Mouse (Mus musculus): ENCODE measurements around the gene Ofd1. TPM values are rescaled to one million over a fixed set of nuclear protein-coding genes. Genes with fewer than 3 reads are reported as not detected.

The Ofd1 gene
- total RNA-seq (2017), result 9.7 to 16.6 TPM (median 15.2 TPM) in 3 replicates

GRCm38 (mm10) chrX:166440616-166441063, at the start of gene Ofd1:
Ofd1 (minus strand) TSS chrX:166440704.
- ATAC-seq (replicated peaks; ENCODE audit: insufficient number of reproducible peaks, low FRiP score, low TSS enrichment, poor library complexity, severe bottlenecking), result peak; percentile 96

GRCm38 (mm10) chrX:166479365-166479983, 39.0 kb upstream of the Ofd1 start, which contains the start of gene Rab9:
Rab9 (minus strand) TSS chrX:166479867.
- ATAC-seq (replicated peaks; ENCODE audit: insufficient number of reproducible peaks, low FRiP score, low TSS enrichment, poor library complexity, severe bottlenecking), result peak; percentile 97

DNA sequence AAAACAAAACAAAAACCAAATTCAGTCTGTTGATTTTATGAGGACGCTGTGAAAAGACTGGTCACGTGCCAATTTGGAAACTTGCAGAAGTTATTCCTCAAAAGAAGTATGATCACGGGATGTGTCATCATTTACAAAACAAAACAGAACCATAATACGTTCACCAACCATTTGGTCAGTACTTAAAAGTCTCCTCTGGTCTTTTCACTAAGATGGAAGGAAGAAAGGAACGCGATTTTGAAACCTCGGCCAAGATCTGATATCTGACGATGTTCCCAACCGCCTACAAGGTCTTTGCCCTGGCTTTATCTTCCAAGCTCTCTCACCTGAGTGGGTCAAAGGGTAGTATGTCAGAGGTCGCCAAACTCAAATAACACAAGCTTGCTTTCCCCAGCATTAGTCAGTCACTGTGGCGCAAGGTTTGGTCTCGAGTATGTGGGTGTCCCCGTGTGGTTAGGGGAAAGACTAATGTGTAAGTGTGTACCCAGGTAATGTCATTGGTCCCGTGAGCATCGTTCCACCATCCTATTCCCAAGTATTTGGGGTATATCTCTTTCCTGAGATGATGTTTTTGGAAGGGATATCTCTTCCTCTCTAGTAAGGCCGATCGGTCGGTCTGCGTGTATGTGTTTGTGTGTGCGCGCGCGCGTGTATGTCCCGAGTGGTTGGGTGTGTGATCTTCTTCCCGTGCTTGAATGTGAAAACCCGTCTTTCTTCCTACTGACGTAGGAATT, 38.3 kb upstream of the Ofd1 start:
- ATAC-seq (replicated peaks; ENCODE audit: insufficient number of reproducible peaks, low FRiP score, low TSS enrichment, poor library complexity, severe bottlenecking), result peak; percentile 23

DNA sequence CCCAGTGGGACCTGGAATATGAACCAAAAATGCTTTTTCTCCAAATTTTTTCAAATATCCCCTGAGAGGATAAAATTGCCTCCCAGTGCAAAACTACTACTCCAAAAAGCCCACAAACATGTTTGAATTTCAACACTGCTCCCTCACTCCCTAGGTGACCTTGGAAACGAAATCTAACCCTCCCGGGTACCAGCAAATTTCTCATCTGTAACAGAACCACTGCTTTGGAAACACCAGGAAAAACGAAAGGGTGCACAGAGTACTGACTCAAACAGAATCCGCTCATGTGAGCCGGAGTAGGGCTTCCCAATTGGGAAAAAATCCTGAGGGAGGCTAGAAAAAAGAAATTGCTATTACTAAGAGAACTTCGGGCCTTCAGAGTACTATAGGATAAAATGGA, 36.9 kb upstream of the Ofd1 start:
- no peak for ATAC-seq (replicated peaks; ENCODE audit: insufficient number of reproducible peaks, low FRiP score, low TSS enrichment, poor library complexity, severe bottlenecking)

DNA sequence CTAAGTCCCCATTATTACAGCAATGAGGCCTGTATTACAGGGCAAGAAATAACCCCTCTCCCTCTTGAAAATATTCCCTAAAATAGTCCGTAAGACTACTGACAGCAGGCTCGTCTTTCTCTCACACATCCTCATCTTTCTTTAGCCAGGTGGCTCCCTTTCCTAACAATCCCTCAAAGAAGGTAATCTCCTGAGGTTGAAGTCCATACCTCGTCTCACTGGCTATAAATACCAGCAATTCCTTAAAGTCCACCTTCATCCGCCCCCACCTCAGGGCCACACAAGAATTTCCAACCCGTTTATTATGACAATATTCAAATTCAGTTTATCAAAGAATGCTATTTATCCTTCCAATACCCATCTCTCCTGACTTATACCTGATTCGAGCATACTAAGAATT, 32.1 kb upstream of the Ofd1 start:
- ATAC-seq (replicated peaks; ENCODE audit: insufficient number of reproducible peaks, low FRiP score, low TSS enrichment, poor library complexity, severe bottlenecking), result no peak

DNA sequence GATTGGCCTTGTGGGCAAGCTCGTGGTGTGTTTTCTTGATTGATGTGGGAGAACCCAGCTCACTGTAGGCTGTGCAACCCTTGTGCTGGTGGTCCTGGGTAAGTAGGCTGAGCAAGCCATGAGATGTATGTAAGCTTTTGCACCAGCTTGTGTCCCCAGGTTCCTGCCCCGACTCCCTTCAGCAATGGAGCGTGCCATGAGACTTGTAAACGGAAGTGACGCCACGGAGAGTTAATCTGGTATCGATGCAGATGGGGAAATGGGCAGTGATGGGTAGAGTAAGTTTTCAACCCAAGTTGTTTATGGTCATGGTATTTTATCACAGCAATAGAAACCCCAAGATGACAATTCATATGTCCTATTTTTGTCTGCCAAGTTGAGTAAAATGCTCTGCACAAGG, 27.8 kb upstream of the Ofd1 start:
- no peak for ATAC-seq (replicated peaks; ENCODE audit: insufficient number of reproducible peaks, low FRiP score, low TSS enrichment, poor library complexity, severe bottlenecking)

GRCm38 (mm10) chrX:166455525-166455924, 15.0 kb upstream of the Ofd1 start:
- ATAC-seq (replicated peaks; ENCODE audit: insufficient number of reproducible peaks, low FRiP score, low TSS enrichment, poor library complexity, severe bottlenecking), result no peak

DNA sequence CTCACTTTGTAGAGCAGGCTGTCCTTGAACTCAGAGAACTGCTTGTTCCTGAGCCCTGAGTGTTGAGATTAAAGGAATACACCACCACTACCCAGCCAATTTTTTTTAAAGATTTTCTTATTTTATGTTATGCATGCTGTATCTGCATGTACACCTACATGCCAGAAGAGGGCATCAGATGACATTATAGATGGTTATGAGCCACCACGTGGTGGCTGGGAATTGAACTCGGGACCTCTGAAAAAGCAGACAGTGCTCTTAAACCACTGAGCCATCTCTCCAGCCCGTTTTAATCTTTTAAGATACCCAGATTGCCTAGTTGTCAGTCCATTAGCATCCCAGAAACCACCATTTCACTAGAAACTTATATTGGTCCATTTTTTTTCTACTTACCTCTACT, 13.8 kb upstream of the Ofd1 start:
- ATAC-seq (replicated peaks; ENCODE audit: insufficient number of reproducible peaks, low FRiP score, low TSS enrichment, poor library complexity, severe bottlenecking), result no peak

DNA sequence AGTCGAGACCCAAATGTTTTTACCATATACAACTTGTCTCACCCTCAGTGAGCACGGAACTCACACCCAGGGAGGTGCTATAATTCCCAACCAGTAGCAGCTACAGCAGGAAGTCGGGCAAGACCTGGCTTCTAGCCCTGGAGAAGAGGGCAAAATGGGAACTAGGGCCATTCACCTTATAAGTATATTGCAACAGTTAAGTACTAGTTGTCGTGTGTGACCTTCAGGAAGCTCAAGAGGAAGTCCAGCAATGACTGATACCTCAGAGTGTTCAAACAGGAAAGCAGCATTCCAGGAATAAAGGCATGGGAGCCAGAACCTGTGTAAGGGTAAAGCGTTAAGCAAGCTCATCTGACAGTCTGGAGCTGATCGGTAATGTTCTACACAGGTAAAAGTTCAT, 13.0 kb upstream of the Ofd1 start:
- ATAC-seq (replicated peaks; ENCODE audit: insufficient number of reproducible peaks, low FRiP score, low TSS enrichment, poor library complexity, severe bottlenecking), result no peak

DNA sequence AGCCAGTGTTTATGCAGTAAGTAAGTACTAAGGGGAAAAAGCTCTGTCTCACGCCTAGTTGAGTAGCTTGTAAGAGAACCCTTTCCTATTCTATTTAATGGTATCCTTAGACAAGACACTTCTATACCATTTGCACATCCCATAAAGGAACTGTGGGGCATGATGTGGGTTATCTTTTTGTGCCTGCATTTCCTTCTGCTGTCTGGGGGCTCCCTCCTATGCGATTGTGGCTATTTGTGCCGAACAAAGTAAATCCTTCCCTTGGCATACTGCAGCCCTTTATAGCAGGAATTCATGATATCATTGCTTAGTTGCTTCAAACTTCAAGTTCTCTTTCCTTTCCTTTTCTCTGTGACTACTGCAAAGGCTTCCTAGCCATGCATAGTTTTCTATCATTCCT, 4.0 kb upstream of the Ofd1 start:
- no peak for ATAC-seq (replicated peaks; ENCODE audit: insufficient number of reproducible peaks, low FRiP score, low TSS enrichment, poor library complexity, severe bottlenecking)

GRCm38 (mm10) chrX:166440036-166440615, 378 bp downstream of the Ofd1 start, which contains the start of gene Trappc2:
Trappc2 (plus strand) TSS chrX:166440574.
- ATAC-seq (replicated peaks; ENCODE audit: insufficient number of reproducible peaks, low FRiP score, low TSS enrichment, poor library complexity, severe bottlenecking), result no peak

DNA sequence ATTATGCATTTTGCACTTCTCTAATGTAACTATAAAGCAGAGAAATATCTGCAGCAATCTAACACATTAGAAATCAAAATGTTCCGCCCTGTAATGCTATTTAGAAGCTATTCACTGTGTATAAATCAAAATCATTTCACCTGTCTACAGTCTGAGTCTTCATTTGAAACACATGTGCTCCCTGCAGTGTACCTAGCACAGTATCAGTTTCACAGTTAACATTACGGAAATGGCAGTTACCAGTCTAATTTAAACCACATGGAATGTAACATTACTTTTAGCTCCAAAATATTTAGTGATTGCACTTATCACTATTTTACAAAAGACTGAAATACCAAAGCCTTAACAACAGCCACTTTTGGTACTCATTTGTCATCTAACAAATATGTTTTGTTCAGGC, 5.7 kb downstream of the Ofd1 start:
- no peak for ATAC-seq (replicated peaks; ENCODE audit: insufficient number of reproducible peaks, low FRiP score, low TSS enrichment, poor library complexity, severe bottlenecking)

- no peak for ATAC-seq (replicated peaks; ENCODE audit: insufficient number of reproducible peaks, low FRiP score, low TSS enrichment, poor library complexity, severe bottlenecking)
Measured at GRCm38 (mm10) chrX:166416196-166416595, 24.3 kb downstream of the Ofd1 start.

DNA sequence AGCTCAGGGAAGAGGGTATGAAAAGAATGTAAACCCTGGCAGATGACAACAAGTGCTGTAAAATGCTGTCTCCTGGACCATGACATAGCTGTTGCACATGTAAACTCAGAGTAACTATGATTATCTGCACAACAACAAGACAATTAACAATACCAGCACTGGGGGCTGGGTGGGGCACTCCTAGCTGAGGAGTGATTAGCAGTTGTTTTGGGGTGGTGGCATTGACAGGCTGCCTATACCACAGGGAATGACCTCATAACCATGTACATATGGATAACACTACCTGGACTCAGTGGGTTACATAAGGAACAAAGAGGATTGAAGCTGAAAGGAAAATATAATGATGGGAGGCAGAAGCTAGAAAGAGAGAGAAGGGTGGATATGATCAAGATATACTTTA, 32.6 kb downstream of the Ofd1 start:
- ATAC-seq (replicated peaks; ENCODE audit: insufficient number of reproducible peaks, low FRiP score, low TSS enrichment, poor library complexity, severe bottlenecking), result no peak

DNA sequence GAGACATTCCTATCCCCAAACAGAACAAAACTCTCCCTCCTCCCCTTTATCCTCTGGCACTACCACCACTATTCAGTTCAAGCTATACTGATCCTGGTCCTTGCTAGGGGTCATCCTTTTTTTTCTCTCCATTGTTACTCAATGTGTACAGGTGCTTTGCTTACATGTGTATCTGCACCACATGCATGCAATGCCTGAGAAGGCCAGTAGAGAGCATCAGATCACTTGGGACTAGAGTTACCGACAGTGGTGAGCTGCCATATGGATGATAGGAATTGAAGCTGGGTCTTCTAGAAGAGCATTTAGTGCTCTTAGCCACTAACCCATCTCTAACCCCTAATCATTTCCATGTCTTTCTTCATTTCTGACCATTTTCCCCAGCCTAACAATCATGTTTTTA, 46.8 kb downstream of the Ofd1 start:
- ATAC-seq (replicated peaks; ENCODE audit: insufficient number of reproducible peaks, low FRiP score, low TSS enrichment, poor library complexity, severe bottlenecking), result no peak

- no peak for ATAC-seq (replicated peaks; ENCODE audit: insufficient number of reproducible peaks, low FRiP score, low TSS enrichment, poor library complexity, severe bottlenecking)
Measured at GRCm38 (mm10) chrX:166386656-166387055, 53.8 kb downstream of the Ofd1 start.

DNA sequence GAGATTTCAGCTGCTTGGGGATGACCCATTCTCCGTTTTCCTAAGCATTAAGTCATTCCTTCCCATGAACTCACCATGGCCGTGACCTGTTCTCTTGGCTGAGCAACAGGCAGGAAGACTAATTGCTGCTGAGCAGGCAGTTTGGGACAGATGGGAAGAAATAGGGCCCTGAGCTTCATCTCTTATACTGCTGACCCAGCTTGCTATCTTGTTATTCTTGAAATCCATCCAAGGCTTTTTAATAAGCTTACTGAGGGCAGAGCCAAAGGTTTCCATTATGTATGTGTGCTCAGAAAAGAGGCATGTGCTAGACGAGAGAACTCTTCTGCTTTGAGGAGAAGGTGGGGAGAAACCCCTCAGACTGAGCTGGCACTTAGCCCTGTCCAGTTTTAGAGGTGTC, 55.6 kb downstream of the Ofd1 start:
- ATAC-seq (replicated peaks; ENCODE audit: insufficient number of reproducible peaks, low FRiP score, low TSS enrichment, poor library complexity, severe bottlenecking), result no peak

- ATAC-seq (replicated peaks; ENCODE audit: insufficient number of reproducible peaks, low FRiP score, low TSS enrichment, poor library complexity, severe bottlenecking), result no peak
Measured at GRCm38 (mm10) chrX:166383606-166384005, 56.9 kb downstream of the Ofd1 start.

- ATAC-seq (replicated peaks; ENCODE audit: insufficient number of reproducible peaks, low FRiP score, low TSS enrichment, poor library complexity, severe bottlenecking), result no peak
Measured at GRCm38 (mm10) chrX:166378652-166379051, 61.9 kb downstream of the Ofd1 start.

Data from monocyte, adult 5-6 weeks (primary cell).